Mouse (Mus musculus) liver (tissue): ENCODE results near the gene Tspyl3.
A peak's percentile ranks its signal among the peaks of the same experiment; 100 is the strongest.
"Not testable (repeated sequence)": the region's sequence is repeated elsewhere in the genome, so short reads cannot be mapped to it uniquely, and the experiment has no call there.

ENCODE experiments used
- DNase-seq: peaks from one replicate; pipeline ENCODE4 v3.0.0-alpha.2; 2020; ENCODE audit warnings: mixed read lengths

Gene Tspyl3

DNA sequence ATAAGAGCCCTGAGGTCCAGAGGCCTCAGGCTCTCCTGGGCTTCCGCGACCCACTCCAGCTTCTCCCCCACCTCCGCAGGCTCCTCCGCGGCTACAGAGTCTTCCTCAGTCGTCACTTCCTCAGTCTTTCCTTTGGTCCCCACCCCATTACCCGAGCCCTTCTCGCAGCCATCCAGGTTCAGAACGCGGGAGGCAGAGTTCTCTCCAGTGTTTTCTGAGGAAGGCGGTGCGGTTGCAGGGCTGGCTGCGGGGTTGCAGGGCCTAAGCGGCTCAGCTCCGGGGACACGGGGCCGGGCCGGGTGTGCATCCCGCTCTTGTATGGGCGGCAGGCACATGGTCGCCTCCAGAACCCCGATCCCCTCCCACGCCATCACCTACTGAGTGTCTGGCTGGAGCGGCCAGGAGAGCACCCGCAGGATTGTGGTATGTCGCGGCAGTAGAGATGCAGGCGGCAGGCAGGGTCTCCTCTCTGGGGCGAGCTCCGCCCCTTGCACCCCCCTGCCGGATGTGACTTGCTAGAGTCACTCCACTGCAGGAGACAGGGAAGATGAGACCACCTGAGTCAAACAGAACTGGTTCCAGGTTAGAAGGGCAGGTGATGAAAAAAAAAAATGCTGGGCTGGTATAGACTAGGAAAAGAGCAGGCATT is at the start of gene Tspyl3:
Gene Tspyl3, minus strand, starts transcription at position 496 of the 649 bp plus-strand sequence.
- DNase-seq: peak; percentile 42

DNA sequence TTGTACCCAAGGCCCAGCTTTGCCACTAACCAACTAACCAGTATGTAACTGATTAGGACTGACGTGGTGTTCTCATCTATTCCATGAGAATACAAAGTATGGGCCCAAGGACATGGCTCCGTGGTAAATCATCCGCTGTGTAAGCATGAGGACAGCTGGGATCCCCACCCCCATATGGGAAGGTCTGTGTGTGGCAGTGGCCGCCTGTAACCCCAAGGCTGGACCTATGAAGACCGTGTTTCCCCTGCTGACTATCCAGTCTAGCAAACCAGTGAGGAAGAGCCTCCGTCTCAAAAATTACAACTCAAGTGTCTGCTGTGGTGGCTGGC is 49.6 kb upstream of the Tspyl3 start:
- no peak for DNase-seq

DNA sequence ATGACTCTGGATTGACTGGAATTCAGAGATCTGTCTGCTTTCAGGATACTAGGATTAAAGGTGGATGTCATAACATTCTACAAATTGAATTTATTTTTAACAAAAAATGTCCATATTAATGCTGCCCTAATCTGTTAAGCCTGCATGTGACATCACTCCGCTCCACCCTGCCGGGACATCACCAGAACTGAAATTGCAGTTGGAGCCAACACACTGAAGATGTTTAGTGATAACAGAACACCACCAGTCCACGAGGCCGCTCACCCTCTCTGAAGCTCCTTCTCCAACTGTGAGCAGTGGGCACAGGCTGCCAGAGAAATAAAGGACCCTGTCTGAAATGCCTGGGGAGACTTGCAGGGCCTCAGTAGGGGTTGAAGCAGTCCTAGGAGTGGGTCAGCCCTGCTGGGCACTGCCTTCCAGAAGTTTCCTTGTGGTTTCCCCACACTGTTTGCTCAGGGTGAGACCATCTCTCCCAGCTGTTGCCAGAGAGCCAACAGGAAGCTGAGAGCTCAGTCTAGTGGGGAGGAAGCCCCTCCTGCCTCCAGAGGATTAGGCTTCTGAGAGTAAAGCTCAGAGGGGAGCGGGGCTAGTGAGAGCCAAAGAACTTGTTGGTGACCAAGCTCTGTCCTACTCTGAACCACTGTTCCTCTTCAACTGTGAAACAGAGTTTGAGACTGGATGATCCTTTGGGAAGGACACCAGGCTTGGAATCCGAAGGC is 49.1 kb upstream of the Tspyl3 start:
- DNase-seq: not testable (repeated sequence)

DNA sequence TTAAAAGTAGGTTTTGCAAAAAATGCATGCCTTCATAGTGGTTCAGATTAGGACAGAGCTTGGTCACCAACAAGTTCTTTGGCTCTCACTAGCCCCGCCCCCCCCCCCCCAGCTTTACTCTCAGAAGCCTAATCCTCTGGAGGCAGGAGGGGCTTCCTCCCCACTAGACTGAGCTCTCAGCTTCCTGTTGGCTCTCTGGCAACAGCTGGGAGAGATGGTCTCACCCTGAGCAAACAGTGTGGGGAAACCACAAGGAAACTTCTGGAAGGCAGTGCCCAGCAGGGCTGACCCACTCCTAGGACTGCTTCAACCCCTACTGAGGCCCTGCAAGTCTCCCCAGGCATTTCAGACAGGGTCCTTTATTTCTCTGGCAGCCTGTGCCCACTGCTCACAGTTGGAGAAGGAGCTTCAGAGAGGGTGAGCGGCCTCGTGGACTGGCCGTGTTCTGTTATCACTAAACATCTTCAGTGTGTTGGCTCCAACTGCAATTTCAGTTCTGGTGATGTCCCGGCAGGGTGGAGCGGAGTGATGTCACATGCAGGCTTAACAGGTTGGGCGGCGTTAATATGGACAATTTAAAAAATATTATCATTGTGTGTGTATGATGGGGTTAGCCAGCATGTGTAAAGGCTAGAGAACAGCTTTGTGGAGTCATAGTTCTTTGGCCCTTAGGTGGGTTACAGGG is 45.1 kb upstream of the Tspyl3 start:
- DNase-seq: not testable (repeated sequence)

DNA sequence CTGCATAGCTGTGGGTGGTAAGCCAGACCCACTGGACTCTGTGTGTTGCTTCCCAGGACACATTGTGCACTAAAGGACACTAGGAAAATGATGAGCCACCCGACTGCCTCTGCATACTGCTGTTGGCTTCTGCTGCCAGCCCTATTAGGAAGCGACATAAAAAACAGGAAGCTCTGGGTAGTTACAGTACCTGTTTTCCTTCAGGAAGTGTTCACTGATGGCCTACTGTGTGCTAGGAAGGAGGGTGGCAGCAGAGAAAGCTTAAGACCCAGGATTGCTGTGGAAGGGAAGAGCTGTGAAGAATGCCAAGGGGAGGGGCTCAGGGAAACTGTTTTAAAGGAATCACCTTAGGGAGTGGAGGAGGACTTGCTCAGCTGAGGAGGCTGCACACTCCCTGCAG is 42.1 kb upstream of the Tspyl3 start:
- no peak for DNase-seq

DNA sequence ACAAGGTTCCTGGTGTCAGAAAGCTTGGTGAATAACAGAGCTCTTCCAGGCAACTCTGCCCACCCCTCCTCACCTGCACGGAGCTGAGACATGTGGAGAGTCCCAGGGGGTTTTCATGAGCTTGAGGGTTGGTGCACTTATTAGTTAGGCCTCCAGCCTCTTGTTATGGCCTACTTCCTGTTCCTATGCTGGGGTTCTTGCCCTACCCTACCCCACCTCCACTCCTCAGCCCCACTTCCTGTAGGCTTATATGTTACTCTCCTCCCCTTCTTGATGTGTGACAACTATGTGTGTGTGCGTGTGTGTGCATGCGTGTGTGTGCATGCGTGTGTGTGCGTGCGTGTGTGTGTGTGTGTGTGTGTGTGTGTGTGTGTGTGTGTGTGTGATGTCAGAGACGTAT is 37.8 kb upstream of the Tspyl3 start:
- no peak for DNase-seq

DNA sequence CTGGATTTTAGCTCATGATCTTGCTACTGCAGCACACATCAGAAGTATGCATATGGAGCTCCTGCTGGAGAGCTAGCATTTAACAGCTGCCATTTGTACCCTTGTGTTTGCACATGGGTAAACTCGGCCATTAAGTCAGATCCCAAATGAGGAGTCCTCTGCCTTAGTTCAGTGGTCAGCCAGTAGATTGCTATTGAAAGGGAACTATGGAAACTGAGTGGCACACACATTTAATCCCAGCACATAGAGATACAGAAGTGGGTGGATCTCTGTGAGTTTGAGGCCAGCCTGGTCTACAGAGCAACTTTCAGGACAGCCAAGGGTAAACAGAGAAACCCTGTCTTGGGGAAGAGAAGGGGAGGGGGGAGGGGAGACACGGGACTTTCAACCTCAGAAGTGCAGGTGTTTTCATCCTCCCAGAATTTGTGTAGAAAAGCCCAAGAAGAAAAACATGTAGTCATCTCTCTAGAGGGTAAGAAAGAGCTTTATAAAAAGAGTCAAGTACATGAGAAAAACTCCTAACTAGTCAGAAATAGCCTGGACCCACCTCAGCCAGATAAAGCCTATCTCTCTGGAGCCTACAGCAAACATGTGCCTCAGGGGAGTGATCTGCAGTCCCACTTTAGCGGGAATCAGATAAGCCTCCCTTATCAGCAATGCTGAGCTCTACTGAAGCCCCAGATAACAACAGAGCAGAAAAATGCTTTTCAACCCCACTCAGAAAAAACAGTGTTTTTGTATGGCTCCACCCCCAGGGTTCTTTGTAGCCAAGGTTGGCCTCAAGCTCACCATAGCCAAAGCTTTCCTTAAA is 34.8 kb upstream of the Tspyl3 start:
- peak; percentile 62 for DNase-seq

DNA sequence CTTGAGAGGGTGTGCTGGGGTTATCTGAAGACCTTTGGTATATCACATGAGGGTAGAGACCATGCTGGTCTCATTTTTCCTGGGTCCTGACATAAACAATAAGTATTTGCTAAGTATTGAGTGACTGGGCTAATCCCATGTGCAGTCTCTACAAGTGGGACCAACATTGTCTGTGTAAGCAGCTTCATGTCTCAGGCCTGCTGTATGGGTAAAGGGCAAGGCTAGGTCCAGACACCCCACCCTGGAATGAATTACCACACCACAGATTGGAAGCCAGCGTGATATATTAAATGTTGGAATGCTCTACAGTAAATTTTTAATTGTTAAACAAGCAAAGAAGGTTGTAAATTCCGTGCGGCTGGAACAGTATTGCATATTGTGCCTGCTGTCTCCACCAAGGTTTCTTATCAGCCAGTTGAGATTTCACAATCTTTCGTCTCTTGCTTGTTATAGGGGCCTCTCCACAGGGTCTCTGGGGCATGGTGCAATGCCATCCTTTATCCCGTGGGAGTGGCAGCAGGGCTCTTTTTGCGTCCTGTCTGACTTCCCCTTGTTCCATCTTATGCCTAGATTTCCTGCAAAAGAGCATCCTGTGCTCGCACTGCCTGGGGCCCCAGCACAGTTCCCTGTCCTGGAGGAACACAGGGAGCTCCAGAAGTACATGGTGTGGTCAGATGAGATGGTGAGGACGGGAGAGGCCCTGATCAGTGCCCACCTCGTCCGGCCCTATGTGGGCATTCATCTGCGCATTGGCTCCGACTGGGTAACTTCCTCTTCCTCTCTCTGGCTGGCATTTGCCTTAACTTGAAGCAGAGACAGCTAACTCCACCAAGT is 34.0 kb upstream of the Tspyl3 start:
- DNase-seq: no peak

DNA sequence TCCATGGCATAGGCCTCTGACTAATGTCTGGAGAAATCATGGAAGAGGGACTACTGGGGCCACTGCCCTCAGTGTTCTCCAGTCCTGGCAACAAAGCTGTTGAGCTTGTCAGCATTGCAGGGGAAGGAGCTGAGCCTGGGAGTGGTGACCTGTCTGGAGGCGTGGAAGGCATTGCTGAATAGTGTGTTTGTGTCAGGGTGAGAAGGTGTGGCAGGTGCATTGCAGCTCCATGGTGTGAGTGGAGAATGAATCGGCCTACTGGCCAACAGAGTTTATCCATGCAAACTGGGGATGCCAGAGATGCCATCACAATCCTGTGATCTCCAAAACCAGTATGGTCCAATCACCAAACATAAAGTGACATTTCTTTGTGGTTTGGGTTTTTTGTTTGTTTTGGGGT is 31.4 kb upstream of the Tspyl3 start:
- DNase-seq: no peak

DNA sequence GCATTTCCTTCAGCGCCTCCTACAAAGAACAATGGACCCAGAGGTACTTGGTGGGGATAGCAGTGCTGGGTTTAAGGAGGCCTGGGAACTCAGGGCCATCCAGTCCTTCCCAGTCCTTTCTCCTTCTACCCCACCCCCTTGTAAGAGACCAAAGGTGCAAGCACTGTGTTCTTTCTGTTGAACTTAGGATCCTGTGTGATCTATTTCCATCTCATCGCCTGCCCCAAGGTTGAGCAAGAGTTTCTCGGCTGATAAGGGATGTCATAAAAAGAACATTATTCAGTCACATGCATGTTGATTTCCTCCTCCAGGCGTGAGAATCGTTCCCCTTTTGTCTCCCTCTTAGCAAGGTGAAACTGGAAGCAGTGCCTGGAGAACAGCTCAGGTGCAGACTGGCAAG is 24.5 kb upstream of the Tspyl3 start:
- no peak for DNase-seq

DNA sequence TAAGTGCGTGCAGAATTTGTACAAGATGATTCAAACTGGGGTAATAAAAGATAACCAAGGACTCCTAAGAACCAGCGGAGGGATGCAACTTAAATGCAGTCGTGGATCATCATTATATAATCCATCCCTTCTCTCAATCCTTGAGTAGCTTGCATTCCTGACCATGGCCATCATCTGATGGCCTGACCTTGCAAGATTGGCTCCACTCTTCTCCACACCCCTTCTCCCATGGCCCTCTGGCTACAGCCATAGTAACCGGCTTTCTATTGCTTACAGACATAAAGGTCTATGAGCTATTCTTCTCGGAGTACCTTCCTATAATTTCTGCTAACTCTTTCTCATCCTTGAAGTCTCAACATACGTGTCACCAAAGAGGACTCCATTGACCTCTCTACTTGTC is 16.9 kb upstream of the Tspyl3 start:
- DNase-seq: no peak

DNA sequence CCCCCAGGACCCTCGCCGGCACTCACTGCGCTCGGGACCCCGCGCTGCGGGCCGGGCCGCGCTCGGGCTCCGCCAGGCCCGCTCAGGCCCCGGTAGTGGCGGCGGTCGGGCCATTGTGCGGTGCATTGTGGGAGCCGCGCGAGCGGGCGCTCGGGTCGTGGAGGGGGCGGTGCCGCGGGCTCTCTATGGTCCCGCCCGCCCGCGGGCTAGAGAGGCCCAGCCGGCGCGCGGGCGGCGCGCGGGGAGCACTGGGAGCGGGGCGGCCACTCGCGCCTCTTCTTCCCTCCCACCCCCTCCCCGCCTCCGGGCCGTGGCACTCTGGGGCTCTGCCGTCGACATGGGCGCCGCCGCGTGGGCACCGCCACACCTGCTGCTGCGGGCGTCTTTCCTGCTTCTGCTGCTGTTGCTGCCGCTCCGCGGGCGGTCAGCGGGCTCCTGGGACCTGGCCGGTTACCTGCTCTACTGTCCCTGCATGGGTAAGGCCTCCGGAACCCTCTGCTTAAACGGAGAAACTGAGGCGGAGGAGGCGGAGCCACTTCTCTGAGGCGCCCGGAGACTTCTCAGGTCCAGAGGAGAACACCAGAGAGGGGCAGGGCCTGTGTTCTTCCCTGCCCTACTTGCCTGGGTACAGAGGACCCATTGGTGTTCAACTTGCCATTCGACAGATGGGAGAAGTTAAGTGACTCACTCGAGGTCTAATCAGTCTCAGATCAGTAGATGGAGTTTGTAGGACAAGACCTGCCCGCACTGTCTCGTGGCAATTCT is 16.2 kb upstream of the Tspyl3 start, which contains the start of the genes Plagl2 and Pofut1:
Gene Plagl2, minus strand, starts transcription at position 177 of the 765 bp plus-strand sequence.
Gene Pofut1, plus strand, starts transcription at position 284 of the 765 bp plus-strand sequence.
- DNase-seq: peak; percentile 95

DNA sequence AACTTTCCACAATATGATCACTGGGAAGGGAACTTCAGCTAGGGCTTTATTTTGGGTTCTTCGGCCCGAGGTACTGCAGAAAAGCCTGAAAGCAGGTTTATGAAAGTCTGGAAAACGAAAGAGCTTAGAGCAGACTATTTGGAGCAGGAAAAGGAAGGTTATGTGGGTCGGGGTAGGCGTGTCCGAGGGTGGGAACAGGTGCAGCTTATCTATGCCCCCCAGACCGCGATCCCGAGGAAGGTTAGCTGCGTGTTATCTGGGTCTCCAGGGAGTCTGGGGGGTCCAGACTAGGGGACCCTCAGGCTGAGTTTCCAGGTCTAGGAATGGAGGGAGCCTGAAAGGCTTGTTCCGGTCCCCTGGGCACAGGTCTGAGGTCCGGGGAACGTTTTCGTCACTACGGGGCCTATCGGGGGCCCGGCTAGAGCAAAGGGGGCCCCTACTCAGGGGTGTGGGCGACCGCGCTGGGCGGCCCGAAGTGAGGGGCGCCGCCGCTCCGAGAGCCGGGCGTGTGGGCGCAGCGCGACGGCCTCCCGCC is 15.5 kb upstream of the Tspyl3 start:
- DNase-seq: peak; percentile 92

DNA sequence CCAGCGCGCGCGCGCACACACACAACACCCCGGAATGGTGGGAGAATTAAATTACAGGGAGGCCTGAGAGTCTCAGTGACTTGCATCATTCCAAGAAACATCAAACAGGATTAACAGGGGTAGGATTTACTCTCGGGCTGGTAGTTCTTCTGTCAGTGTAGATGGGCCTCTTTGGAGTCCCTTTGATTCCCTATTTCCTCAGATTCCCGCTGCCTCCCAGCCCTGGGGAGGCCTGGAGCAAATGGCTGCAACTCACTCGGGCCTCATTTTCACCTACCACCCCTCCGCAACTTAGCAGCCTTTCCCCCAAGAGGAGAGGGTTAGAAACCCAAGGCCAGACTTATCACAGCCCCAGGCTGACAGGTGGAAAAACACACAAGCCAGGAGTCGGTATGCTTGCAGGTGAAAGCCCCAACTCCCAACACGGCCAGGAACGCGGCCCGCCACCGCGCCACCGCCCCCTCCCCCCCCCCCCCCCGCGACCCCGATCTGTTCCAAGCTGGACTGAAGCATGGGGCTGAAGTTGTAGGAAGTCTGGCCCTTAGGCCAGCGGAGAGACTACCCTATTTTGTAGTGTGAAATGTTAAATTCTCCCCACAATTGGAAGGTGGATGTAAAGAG is 14.7 kb upstream of the Tspyl3 start:
- peak; percentile 59 for DNase-seq

DNA sequence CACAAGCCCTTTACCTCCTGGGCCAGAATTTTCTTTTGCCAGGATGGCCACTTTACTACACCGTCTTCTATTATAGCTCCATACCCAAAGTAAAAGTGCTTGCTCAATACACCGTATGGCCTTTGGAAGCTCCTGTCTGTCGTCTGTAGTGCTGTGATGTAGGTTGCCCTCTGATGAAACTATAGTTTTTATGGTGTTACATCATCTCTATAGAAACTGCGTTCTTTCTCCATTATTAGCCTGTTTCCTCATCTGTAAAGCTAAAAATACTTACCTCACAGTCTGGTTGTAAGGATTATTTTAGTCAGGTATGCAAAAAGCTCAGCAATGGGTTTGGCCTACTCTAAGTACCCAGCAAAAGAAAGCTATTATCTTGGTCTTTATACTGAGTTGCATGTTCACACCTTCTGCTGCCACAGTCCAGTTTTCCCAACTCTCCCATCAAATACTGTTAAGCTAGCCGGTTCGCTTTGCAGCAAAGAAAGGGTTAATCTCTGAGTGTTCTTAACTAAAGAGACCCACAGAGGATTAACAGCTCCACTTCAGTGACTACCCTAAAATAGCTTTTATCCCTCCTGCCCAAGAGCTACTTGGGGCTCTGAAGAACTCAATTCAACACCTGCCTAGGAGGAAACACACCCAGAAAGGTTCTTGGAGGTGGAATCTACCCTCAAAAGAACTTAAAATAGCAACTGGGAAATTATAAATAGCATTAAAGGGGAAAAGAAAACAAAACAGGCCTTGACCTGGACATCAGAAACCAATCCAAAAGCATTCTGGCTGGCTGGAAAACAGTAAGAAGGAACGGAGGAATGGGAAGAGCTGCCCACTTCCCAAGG is 14.0 kb upstream of the Tspyl3 start:
- no peak for DNase-seq

DNA sequence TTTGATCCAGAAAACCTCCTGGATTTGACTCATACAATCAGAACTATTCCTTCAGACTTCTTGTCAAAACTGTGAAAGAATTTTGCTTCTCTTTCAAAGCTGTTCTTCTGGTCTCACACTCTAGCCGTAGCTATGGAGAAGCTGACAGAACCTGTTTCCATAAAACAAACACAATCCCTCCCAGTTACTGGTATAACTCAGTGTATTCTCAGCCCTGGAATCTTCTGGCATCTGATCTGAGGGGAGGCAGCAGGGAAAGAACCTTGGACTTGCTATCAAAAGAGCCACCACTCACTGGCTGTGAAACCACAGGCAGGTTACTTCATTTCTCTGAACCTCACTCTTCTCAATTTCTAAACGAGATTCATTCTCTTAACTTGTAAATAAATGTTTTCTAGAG is 13.2 kb upstream of the Tspyl3 start:
- DNase-seq: no peak

DNA sequence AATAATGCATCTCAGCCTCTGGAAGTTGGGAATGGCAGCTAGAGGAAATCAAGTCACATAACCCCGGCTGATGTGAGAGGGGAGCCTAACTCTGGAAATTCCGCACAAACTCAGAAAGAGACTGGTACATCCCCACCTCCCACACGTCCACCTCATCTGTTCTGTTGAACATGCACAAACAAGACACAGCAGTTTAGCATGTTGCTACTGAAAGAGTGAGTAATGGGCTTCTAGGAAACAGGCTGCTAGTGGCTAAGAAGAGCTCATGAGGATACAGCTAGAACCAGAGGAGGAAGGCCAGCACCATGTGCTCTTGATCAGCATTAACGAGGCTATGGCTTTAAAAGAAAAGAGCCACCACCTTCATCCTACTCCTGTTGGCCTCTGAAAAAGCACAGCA is 12.7 kb upstream of the Tspyl3 start:
- DNase-seq: no peak

DNA sequence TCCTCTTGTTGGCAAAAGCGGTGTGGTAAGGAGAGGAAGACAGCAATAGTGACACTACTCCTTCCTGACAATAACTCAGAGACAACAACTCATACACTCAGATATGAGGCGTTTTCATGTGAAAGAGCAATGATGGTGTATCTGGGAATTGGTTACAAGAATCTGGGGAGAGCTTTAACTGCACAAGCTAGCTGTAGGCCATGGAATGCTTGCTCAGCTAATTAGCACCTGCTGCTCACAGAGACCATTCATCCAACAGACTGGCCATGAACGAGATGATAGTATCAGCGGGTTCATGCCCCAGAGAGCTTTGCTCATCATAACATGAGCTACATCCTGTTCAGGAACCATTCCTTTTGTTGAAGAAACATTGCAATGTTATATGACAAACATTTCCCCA is 12.0 kb upstream of the Tspyl3 start:
- no peak for DNase-seq

DNA sequence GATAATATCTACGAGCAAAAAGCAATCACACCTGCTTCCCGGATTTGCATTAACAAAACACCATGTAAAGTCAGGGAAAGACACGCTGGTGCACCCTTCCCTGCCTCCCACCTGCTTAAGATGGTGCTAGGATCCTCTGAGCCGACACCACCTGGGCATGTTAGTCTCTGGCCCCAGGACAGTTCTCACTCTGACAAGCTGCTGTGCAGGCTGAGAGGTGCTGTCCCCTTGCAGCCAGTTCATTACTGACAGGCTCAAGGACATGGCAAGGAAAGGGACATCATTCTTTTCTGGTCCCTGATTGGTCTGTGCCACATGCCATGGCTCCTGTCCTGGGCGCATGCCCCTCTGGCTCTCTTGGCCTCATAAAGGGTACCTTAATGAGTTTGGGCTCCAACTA is 3.3 kb upstream of the Tspyl3 start:
- no peak for DNase-seq

DNA sequence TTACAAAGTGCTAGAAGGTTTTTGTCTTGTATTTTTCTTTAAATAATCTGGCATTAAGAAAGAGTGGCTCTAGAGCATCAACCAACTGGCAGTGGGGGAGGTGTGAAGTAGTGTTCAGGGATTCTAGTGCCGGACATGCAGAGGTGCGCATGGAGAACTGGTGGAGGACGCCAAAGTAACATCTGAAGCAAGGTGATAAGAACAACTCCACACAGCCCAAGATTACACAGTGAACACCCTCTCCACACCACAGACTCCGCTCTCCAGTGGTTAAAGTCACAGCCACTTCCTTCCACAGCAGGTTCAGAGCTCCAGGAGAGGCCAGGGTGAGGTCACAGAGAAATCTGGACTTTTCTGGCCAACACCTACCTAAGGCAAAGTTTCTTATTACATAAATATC is 2.7 kb upstream of the Tspyl3 start:
- peak; percentile 81 for DNase-seq
